Mouse (Mus musculus) hematopoietic stem cell, adult 5-6 weeks (primary cell): Measurements from ENCODE around the gene Spag6. TPM values are rescaled to one million over a fixed set of nuclear protein-coding genes. Genes with fewer than 3 reads are reported as not detected.
A peak's percentile ranks its signal among the peaks of the same experiment; 100 is the strongest.

Experiments
- ATAC-seq, 2 experiments: fragments of 125-278 bp in 1 of 2; replicated peaks in 1 of 2; 2 replicates each; pipeline ENCODE4 v1.8.0; 2016 to 2017; ENCODE audit warnings: inconsistent platforms in 2 of 2, mild to moderate bottlenecking in 2 of 2, moderate number of reproducible peaks in 2 of 2, low read depth in 1 of 2, moderate TSS enrichment in 1 of 2; ENCODE audit not compliant: low FRiP score in 2 of 2, poor library complexity in 2 of 2, severe bottlenecking in 2 of 2, insufficient read depth in 1 of 2, low TSS enrichment in 1 of 2
- total RNA-seq: library from RNA; stranded (forward); fragments of 172-1452, 232-1000 nt; gene quantifications from 2 replicates; pipeline ENCODE4 v1.2.3, GENCODE M21; 2017

The Spag6 gene
- total RNA-seq, 1 experiment from 2014 or later = not detected

GRCm38 (mm10) chr2:18768414-18768813, 74.6 kb downstream of the Spag6 start:
- no peak for ATAC-seq

GRCm38 (mm10) chr2:18772413-18772812, 78.6 kb downstream of the Spag6 start:
- no peak for ATAC-seq

- no peak for ATAC-seq
These were observed 80.5 kb downstream of the Spag6 start for GRCm38 (mm10) chr2:18774326-18774725.

DNA sequence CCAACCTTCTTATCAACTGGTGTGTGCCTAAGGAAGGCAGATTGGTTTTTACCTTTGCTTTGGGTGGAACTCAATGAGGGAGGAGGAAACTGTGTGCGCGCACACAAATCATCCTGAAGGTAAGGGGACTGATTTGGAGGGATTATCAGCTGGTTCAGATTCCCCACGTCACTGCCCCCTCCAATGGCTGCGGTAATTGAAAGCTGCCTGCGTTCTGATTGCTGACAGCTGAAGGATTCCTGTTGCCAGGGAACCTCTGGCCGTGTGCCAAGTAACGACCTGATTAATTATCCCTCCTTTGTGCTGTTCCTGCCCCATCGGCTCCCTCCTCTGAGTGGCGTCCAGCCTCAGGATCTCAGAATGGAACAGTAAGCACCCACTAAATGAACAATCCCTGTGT, 84.4 kb downstream of the Spag6 start:
- no peak for ATAC-seq

- 0 out of 4 replicates have a peak, but pooled peaks of 1 of the 2 experiments have one; percentile 27 for ATAC-seq
These were observed 86.0 kb downstream of the Spag6 start for GRCm38 (mm10) chr2:18779830-18780229.

- no peak for ATAC-seq
These were observed 87.5 kb downstream of the Spag6 start for GRCm38 (mm10) chr2:18781296-18781695.

- no peak for ATAC-seq
These were observed 100.4 kb downstream of the Spag6 start for GRCm38 (mm10) chr2:18794261-18794660.

DNA sequence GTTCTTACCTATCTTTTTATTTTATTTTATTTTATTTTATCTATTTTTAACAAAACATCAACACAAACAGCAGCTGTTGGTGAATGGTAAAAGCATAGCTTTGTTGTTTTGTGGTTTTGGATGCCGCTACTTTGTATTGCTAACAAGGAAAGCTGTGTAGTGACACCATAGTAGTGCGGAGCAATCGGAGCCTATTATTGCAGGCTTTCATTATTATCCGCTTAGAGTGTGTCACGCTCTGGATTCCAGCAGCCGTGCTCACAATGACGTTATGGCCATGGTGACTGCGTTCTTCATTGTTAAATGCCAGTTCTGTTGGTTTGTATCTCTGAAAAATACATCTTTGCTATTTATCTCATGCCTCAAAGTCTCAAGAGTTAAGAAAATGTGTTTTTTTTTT, 103.9 kb downstream of the Spag6 start:
- ATAC-seq = no peak

DNA sequence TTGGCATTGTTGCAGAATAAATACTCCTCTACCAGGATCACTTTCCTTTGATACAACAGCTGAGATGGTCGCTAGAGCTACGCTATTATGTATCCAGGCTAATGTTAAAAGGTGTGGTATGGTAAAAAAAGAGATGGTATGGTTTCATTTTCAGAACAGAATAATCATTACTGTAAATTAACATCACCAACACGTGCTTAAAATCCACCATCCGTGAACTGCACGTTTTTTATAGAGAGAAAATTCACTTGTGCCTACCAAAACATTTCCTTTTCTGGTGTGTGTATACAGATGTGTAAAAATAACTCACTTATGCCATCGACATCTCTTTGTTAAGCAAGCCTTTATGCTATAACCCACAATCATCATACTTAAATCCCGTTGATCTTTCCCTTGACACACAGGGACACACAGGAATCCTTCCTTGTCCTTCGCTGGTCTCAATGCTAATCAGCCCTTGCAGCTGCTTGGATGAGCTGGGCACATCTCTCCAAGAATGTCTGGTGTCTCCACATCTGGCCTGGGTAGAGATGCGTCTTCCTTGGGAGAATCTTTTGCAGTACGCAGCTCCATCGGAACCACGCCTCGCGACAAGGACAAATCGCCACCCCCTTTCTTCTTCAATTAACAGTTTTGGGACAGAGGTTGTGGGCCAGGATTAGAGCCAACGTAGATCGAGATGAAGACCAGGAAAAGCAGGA, 105.6 kb downstream of the Spag6 start:
- ATAC-seq = no peak

Other genes starting within 250 kb of the Spag6 start
- gene Commd3, start 21.6 kb upstream of the Spag6 start, total RNA-seq = 188 and 197 TPM in 2 replicates
- gene Bmi1, start 17.0 kb upstream of the Spag6 start, total RNA-seq = 53.8 and 66.8 TPM in 2 replicates